Mouse (Mus musculus) cerebellum, adult 8-10 months (tissue): Measurements from ENCODE around the gene Ccdc183.

Experiments used
- DNase-seq: peaks from one replicate; pipeline ENCODE4 v3.0.0; 2022

Gene Ccdc183

GRCm38 (mm10) chr2:25576965-25577891 lies 40.2 kb downstream of the Ccdc183 start:
- DNase-seq, result peak; percentile 54

GRCm38 (mm10) chr2:25576028-25576850 lies 41.2 kb downstream of the Ccdc183 start:
- peak; percentile 48 for DNase-seq

DNA sequence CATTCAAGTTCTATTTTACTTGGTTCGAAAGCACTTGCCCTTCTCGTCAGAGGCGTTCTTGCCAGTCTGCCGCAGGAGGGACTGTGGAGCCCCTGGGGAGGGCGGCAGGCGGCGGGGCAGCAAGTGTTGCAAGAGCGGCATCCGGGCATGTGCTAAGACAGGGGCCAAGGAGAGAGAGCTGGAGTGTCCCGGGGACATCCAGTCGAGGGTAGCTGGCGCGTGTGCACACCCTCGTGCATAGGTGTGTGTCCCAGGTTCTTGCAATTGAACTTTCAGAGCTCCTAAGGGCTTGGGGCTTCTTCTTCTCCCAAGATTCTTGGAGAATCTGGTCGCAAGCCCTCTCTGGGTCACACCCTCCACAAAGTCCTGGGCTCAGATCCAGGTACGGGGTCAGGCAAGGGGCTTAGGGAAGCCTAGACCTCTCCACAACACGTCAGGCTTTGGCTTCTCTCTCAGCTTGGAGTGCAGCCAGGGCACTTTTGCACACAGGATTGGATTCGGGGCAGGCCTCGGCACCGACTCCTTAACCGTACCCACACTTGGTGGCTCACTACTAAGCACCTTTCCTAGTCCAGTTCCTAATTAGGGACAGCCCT lies 41.9 kb downstream of the Ccdc183 start:
- DNase-seq, result peak; percentile 69

GRCm38 (mm10) chr2:25574579-25575431 lies 42.7 kb downstream of the Ccdc183 start, which contains the start of the genes Mamdc4 and Phpt1:
TSS of gene Mamdc4 (minus strand) at chr2:25574845.
TSS of gene Phpt1 (minus strand) at chr2:25575224.
- peak; percentile 94 for DNase-seq

DNA sequence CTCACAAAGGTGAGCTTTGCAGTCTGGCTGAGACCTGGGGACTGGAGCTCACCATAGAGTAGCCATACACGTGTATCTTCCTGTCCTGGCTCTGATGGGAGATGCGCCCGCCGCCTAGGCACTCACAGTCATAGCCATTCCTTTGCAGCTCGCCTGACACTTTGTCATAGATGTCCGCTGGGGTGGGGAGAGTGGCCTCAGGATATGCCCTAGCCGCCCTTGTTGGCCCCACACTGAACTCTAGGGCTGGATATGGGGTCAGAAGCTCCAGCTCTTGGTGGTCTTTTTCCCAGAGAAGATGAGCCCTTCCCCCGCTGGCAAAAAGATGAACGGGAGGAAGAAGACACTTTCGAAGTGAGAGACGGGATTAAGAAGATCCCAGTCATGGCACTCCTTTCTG lies 43.3 kb downstream of the Ccdc183 start:
- no peak for DNase-seq

- peak; percentile 25 for DNase-seq
Measured at GRCm38 (mm10) chr2:25573068-25573467, 44.4 kb downstream of the Ccdc183 start.

- no peak for DNase-seq
Measured at GRCm38 (mm10) chr2:25571221-25571620, 46.3 kb downstream of the Ccdc183 start.

GRCm38 (mm10) chr2:25569323-25569722 lies 48.2 kb downstream of the Ccdc183 start:
- no peak for DNase-seq

DNA sequence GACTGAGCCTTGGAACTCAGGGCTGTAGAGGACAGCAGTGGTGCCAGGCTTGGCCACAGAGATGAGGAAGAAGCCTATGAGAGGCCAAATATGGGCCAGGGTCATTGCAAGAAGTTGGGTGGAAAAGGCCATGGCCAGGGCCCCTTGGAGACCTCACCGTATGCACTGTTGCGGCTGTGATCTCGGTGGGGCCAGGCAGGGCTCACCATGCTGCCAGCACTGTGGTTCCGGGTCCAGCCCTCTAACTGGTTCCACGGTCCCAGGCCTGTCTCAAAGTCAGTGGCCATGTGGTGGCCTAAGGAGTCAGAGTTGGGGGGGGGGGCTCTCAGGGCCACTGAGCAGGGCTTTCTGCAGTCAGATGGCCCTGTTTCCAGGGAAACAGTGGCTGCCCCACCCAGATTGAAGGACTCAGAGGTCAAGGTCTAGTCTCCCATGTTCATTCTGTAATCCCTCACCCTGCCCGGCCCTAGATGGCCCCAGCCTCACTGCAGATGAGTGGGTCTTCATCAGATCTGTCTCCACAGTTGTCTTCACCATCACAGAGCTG lies 48.9 kb downstream of the Ccdc183 start:
- DNase-seq, result no peak

DNA sequence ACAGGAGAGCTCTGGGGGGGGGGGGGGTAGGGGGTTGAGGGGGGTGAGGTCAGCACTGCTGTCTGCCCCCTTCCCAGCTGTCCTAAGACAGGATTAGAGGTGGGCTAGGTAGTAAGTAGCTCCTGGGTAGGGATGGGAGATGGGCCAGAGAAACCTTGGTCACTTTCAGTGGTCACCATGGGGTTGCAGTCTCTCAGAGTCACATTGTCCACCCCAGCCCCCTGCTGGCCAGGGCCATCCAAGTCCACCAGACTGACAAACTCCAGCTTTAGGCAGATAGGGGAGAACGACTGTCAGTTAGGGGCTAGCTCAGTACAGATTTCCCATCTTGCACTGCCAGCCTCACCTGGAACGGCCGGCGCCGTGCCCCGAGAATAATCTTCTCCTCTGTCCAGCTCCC lies 50.9 kb downstream of the Ccdc183 start:
- DNase-seq, result no peak

DNA sequence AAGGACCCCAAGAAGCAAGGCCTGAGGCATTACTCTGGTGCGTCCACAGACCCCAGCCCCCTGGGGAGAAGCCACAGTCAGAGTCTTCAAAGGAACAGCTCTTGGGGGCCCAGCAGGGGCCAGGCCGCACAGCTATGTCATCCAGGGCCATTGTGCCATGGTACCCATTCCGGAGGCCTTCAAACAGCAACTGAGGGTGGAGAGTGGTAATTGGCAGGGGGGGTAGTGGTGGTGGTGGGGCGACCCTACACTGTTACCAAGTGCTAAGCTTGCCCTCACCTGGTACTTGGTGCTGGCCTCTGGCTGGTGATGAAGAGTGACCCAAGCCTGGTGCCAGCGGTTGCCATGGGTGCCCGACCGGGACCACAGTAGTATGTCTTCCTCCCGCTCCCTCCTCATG lies 51.7 kb downstream of the Ccdc183 start:
- DNase-seq, result no peak

DNA sequence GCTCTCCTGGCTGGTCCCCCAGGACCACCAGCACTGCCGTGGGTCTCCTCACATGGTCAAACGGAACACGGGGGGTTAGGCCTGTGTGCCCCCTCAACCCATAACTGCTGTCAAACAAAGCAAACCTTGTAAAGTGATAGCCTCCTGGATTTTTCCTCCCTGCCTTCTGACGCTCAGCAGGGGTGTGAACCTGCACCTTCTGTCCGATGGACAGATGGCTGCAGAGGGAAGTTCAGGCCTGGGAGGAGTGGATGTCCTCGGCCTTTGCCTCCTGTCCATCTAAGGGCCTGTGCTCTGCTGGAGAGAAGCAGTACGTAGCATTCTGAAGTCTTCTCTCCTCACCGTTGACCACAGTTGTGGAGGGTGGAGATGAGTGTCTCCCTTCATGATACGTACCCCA lies 55.5 kb downstream of the Ccdc183 start:
- peak; percentile 79 for DNase-seq

GRCm38 (mm10) chr2:25560551-25560950 lies 56.9 kb downstream of the Ccdc183 start:
- DNase-seq, result no peak

DNA sequence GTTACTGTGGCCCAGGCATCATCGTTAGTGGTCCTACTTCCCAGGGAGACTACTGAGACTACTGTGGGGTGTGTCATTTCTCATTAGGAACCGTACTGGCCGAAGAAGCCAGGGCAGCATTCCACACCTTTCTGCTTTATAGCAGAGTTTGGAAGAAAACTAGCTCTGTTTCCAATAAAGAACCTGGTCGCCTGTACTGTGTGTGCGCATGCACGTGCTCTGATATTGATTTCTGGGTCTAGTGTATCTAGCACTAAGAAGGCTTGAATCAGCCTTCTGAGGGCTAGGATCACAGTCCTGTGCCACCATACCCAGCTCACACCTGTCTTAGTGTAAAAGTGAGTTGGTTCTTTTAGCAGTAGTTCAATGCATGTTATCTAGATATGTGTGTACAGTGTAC lies 58.7 kb downstream of the Ccdc183 start:
- no peak for DNase-seq
